ENCODE assay signal across 8 mouse cellular contexts in the genomic region with DNA sequence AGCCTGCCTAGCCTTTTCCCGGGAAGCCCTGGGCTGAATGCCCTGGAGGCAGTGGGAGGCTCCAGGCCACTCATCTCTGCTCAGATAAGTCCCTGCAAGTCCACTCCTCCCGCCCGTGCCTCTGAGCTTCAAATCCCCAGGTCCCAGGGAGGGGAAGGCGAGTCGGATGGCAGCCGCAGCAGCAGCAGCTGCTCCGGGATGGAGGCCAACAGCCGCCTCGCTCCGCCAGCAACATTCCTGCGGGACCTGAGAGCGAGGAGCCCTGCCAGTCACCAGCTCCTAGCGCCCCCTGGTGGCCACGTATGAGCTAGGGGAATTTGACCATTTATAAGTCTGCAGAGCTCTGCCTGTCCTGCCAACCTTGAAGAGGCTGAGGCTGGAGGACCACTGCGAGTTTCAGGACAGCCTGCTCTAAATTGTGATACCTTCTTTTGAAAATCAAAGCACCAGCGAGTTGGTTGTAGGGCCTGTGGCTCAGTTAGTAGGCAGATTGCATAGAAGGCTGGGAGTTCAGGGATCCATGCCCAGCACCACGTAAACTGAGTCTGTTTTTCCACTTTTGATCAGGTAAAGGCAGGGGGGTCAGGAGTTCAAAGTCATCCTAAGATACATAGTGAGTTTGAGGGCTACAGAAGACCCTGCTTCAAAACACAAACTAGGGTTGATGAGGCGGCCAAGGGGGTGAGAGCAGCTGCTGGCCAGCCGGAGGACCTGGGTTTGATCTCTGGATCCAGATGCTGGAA. TPM values are rescaled to one million over a fixed set of nuclear protein-coding genes. Genes with fewer than 3 reads are reported as not detected.
DNase-seq lines count a peak whose midpoint lies in the region; ATAC-seq lines count a peak whose summit lies in the region.

No protein-coding gene starts in this region.

- H3K4me3 ChIP-seq in liver, embryonic 12.5 days: no peak overlapping the region
- H3K4me3 ChIP-seq in embryonic facial prominence, embryonic 12.5 days: no peak overlapping the region
- H3K4me3 ChIP-seq in limb, embryonic 10.5 days: peak overlapping the region; percentile 21; the same call in 1 of the 2 replicates
- no peak overlapping the region; the same call in 1 of the 2 replicates for H3K4me3 ChIP-seq in midbrain, embryonic 16.5 days (ENCODE audit: low read depth, low read length)

- no peaks in the 10 kb centered on the region for H3K36me3 ChIP-seq in liver, embryonic 12.5 days
- no peaks in the 10 kb centered on the region for H3K36me3 ChIP-seq in embryonic facial prominence, embryonic 12.5 days
- H3K36me3 ChIP-seq in limb, embryonic 10.5 days: no peaks in the 10 kb centered on the region
- no peaks in the 10 kb centered on the region for H3K36me3 ChIP-seq in midbrain, embryonic 16.5 days (ENCODE audit: control insufficient read depth, insufficient read depth, low read length)

- peaks cover 39% of the 10 kb centered on the region for H3K27me3 ChIP-seq in liver, embryonic 12.5 days (replicated peaks)
- no peaks in the 10 kb centered on the region for H3K27me3 ChIP-seq in embryonic facial prominence, embryonic 12.5 days
- peaks cover 18% of the 10 kb centered on the region for H3K27me3 ChIP-seq in limb, embryonic 10.5 days (ENCODE audit: low read depth, poor library complexity, severe bottlenecking)
- no peaks in the 10 kb centered on the region for H3K27me3 ChIP-seq in midbrain, embryonic 16.5 days (ENCODE audit: control insufficient read depth, insufficient read depth, low read depth, low read length)

- no peak overlapping the region for H3K4me2 ChIP-seq in liver, embryonic 12.5 days
- H3K4me2 ChIP-seq in embryonic facial prominence, embryonic 12.5 days (replicated peaks): no peak overlapping the region; the same call in 1 of the 2 replicates
- H3K4me2 ChIP-seq in midbrain, embryonic 16.5 days (ENCODE audit: low read length): peak overlapping the region; percentile 52

- peaks cover 3% of the 10 kb centered on the region; the same call in 1 of the 2 replicates for H3K4me1 ChIP-seq in liver, embryonic 12.5 days
- peaks cover 4% of the 10 kb centered on the region; the same call in 1 of the 2 replicates for H3K4me1 ChIP-seq in embryonic facial prominence, embryonic 12.5 days
- H3K4me1 ChIP-seq in limb, embryonic 10.5 days: peaks cover 3% of the 10 kb centered on the region
- 0 out of 2 replicates have a peak, but pooled peaks cover 2% of the 10 kb centered on the region for H3K4me1 ChIP-seq in midbrain, embryonic 16.5 days (ENCODE audit: control insufficient read depth, insufficient read depth, low read length)

- no peaks in the 10 kb centered on the region for H3K9me3 ChIP-seq in liver, embryonic 12.5 days (replicated peaks)
- no peaks in the 10 kb centered on the region for H3K9me3 ChIP-seq in embryonic facial prominence, embryonic 12.5 days
- H3K9me3 ChIP-seq in limb, embryonic 10.5 days (replicated peaks): no peaks in the 10 kb centered on the region
- no peaks in the 10 kb centered on the region for H3K9me3 ChIP-seq in midbrain, embryonic 16.5 days (replicated peaks; ENCODE audit: control insufficient read depth, low read length, poor library complexity, severe bottlenecking)

- H3K27ac ChIP-seq in liver, embryonic 12.5 days: no peak overlapping the region
- no peak overlapping the region for H3K27ac ChIP-seq in embryonic facial prominence, embryonic 12.5 days
- peak overlapping the region; percentile 56 for H3K27ac ChIP-seq in limb, embryonic 10.5 days
- peak overlapping the region; percentile 47; the same call in 1 of the 2 replicates for H3K27ac ChIP-seq in midbrain, embryonic 16.5 days (ENCODE audit: low read length)

- H3K9ac ChIP-seq in liver, embryonic 12.5 days: no peak overlapping the region
- no peak overlapping the region for H3K9ac ChIP-seq in embryonic facial prominence, embryonic 12.5 days
- H3K9ac ChIP-seq in midbrain, embryonic 16.5 days (ENCODE audit: low read depth, low read length): peak overlapping the region; percentile 61

- peak; percentile 86 for DNase-seq in liver
- peak; percentile 99 for DNase-seq in heart, adult 11 months
- peak; percentile 94 for DNase-seq in kidney, adult 18-20 months
- DNase-seq in limb, embryonic 10.5 days (ENCODE audit: low spot score): peak; percentile 98
- DNase-seq in spleen, postnatal 10 days (ENCODE audit: low spot score in 2 of 2): peak; percentile 72 to 86

- 14% methylated on average over 19 of the region's 19 CpGs for WGBS in liver, embryonic 12.5 days (ENCODE audit: insufficient replicate concordance)
- WGBS in embryonic facial prominence, embryonic 12.5 days: 16% methylated on average over 19 of the region's 19 CpGs
- 16% methylated on average over 19 of the region's 19 CpGs for WGBS in limb, embryonic 10.5 days
- 15% methylated on average over 19 of the region's 19 CpGs for WGBS in midbrain, embryonic 16.5 days

- ATAC-seq in liver, embryonic 12.5 days: no peak
- ATAC-seq in embryonic facial prominence, embryonic 12.5 days (ENCODE audit: insufficient number of reproducible peaks, insufficient read depth, low FRiP score, low TSS enrichment): peak; percentile 81
- peak; percentile 94 for ATAC-seq in midbrain, embryonic 16.5 days

RNA-seq across cellular contexts. Expression of gene Rdh8, which starts 12.8 kb away (rescaled TPM):
- polyA plus RNA-seq in liver, embryonic 12.5 days (2016; fragmentation: Nextera tagmentation; extraction: Ambion mirVana): not detected in 2 replicates
- polyA plus RNA-seq in embryonic facial prominence, embryonic 12.5 days (2016; fragmentation: Nextera tagmentation; extraction: Ambion mirVana): not detected in 2 replicates
- polyA plus RNA-seq in limb, embryonic 10.5 days (2016; fragmentation: Nextera tagmentation; extraction: Ambion mirVana): not detected in 2 replicates
- polyA plus RNA-seq in midbrain, embryonic 16.5 days (2015; fragmentation: Nextera tagmentation; extraction: Ambion mirVana): not detected in 2 replicates

RNA-seq across cellular contexts. Expression of gene Col5a3, which starts 16.2 kb away (rescaled TPM):
- polyA plus RNA-seq in liver, embryonic 12.5 days (2016; fragmentation: Nextera tagmentation; extraction: Ambion mirVana): 0.02 and 0.06 TPM in 2 replicates
- 1.1 and 1.2 TPM in 2 replicates for polyA plus RNA-seq in embryonic facial prominence, embryonic 12.5 days (2016; fragmentation: Nextera tagmentation; extraction: Ambion mirVana)
- 0.06 and 0.13 TPM in 2 replicates for polyA plus RNA-seq in limb, embryonic 10.5 days (2016; fragmentation: Nextera tagmentation; extraction: Ambion mirVana)
- 0.85 and 1.3 TPM in 2 replicates for polyA plus RNA-seq in midbrain, embryonic 16.5 days (2015; fragmentation: Nextera tagmentation; extraction: Ambion mirVana)

RNA-seq across cellular contexts. Expression of gene A230050P20Rik, which starts 37.4 kb away (rescaled TPM):
- 7.9 TPM in 2 replicates for polyA plus RNA-seq in liver, embryonic 12.5 days (2016; fragmentation: Nextera tagmentation; extraction: Ambion mirVana)
- 3.0 and 3.9 TPM in 2 replicates for polyA plus RNA-seq in embryonic facial prominence, embryonic 12.5 days (2016; fragmentation: Nextera tagmentation; extraction: Ambion mirVana)
- polyA plus RNA-seq in limb, embryonic 10.5 days (2016; fragmentation: Nextera tagmentation; extraction: Ambion mirVana): 1.7 and 1.8 TPM in 2 replicates
- polyA plus RNA-seq in midbrain, embryonic 16.5 days (2015; fragmentation: Nextera tagmentation; extraction: Ambion mirVana): 7.1 and 13.7 TPM in 2 replicates

RNA-seq across cellular contexts. Expression of gene Angptl6, which starts 48.5 kb away (rescaled TPM):
- polyA plus RNA-seq in liver, embryonic 12.5 days (2016; fragmentation: Nextera tagmentation; extraction: Ambion mirVana): 10.5 and 11.3 TPM in 2 replicates
- 3.5 and 3.7 TPM in 2 replicates for polyA plus RNA-seq in embryonic facial prominence, embryonic 12.5 days (2016; fragmentation: Nextera tagmentation; extraction: Ambion mirVana)
- polyA plus RNA-seq in limb, embryonic 10.5 days (2016; fragmentation: Nextera tagmentation; extraction: Ambion mirVana): 2.4 and 2.9 TPM in 2 replicates
- 15.2 and 17.7 TPM in 2 replicates for polyA plus RNA-seq in midbrain, embryonic 16.5 days (2015; fragmentation: Nextera tagmentation; extraction: Ambion mirVana)

RNA-seq across cellular contexts. Expression of gene Ppan, which starts 56.9 kb away (rescaled TPM):
- polyA plus RNA-seq in liver, embryonic 12.5 days (2016; fragmentation: Nextera tagmentation; extraction: Ambion mirVana): 124 and 132 TPM in 2 replicates
- 75.0 and 79.3 TPM in 2 replicates for polyA plus RNA-seq in embryonic facial prominence, embryonic 12.5 days (2016; fragmentation: Nextera tagmentation; extraction: Ambion mirVana)
- polyA plus RNA-seq in limb, embryonic 10.5 days (2016; fragmentation: Nextera tagmentation; extraction: Ambion mirVana): 103 and 121 TPM in 2 replicates
- polyA plus RNA-seq in midbrain, embryonic 16.5 days (2015; fragmentation: Nextera tagmentation; extraction: Ambion mirVana): 48.8 and 51.1 TPM in 2 replicates

Comparison
In these comparisons a context has a peak if more than half of its experiments do, and no peak if none do; other contexts are left out.
1. H3K27ac ChIP-seq: peak in limb, embryonic 10.5 days (single experiment) and midbrain, embryonic 16.5 days (single experiment); none in liver, embryonic 12.5 days (single experiment) and embryonic facial prominence, embryonic 12.5 days (single experiment).
2. Peak in every context shown above with its lines, with median percentiles within 50 percentile points of each other: DNase-seq.